Mouse (Mus musculus) lung, adult 2 months (tissue): ENCODE results near the gene Ubap2.

Source experiments
- CTCF ChIP-seq: fragments of 200-500 bp; IDR thresholded peaks from 2 replicates; pipeline ENCODE4 v1.5.1; 2011; ENCODE audit warnings: mild to moderate bottlenecking, low read length, control low read depth; ENCODE audit not compliant: insufficient read depth
- POLR2A ChIP-seq: fragments of 200-500 bp; IDR thresholded peaks from 2 replicates; pipeline ENCODE4 v1.6.1; 2011; ENCODE audit warnings: low read depth, mild to moderate bottlenecking, control low read depth, low read length, borderline replicate concordance; ENCODE audit errors: extremely low read depth

DNA sequence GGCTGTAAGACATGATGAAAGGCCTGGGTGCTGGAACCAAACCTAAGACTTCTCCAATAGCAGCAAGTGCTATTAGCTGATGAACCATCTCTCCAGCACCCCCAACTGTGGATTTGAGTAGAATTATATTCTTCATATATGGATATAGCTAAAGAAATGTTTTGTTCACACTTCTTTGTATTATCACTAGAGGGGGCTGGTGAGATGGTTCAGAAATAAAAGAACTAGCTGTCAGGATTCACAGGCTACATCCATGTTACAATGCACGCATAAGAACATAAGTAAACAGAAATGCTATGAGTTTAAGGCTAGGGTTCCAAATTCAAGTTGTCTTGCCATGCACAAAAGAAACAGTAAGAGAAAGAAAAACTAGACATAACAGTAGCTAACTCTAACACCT is 49.5 kb downstream of the Ubap2 start:
- TF ChIP-seq CTCF: no peak
- TF ChIP-seq POLR2A: no peak
